Mouse (Mus musculus) ovary, adult 10 weeks (tissue): Measurements from ENCODE around the gene Slc26a5. TPM values are rescaled to one million over a fixed set of nuclear protein-coding genes. Genes with fewer than 3 reads are reported as not detected.

ENCODE experiments used
- polyA plus RNA-seq: library from polyadenylated mRNA; stranded (reverse); fragments of 350-450 nt; fragmentation: Illumina TruSeq; extraction: RNeasy Lipid Tissue Mini Kit (QIAGEN cat#74804); gene quantifications from one replicate; pipeline ENCODE4 v1.2.3, GENCODE M21; 2014

The Slc26a5 gene
- 0.26 TPM for polyA plus RNA-seq

DNA sequence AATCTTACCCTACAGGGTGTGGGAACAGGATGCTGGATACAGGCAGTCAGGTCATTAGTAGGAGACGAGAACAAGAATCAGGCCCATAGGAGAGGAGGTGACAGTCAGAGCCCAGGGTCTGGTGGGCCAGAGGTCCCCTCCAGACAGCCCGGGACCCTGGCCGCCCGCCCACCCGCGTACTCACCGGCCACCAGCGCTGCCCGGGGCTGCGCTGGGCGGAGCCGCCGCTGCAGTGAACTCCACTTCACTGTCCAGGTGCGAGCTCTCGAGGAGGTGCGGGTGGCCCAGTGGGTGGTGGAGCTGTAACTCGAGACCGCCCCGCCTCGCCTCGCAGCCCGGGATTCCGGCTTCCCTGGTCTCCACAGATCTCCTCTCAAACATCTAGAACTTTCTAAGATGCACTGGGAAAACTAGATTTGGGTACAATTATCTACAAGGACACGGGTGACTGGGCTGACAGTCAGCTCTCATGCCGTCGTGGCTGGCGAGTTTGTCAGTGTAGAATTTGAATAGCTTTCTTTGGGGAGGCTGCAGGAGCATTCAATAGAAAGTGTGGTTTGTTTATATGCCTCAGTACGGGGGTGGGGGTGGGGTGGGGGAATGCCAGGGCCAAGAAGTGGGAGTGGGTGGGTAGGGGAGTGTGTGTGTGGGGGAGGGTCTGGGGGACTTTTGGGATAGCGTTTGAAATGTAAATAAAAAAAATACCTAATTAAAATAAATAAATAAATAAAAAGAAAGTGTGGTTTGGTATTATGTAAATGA, at the start of gene Slc26a5:
TSS of gene Slc26a5 (minus strand) at position 259 of the 762 bp plus-strand sequence.

DNA sequence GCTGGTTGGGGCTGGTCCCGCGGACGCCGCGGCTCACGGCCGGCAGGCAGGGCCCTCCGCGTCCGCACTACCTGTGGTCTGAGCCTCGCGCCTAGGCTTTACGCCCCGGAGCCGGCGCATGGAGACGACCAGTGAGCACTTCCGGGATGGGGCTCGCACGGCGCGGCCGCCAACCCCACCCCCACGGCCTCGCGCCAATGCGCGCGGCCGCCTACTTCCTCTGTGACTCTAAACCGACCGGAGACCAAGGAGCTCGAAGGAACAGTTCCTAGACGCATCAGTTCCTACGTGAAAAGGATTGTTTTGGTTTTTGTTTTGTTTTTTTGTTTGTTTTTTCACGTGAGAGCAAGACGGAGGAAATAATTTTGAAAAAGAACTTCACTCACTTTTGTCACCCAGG, 80.4 kb downstream of the Slc26a5 start, which contains the start of the genes Dnajc2 and Psmc2:
TSS of gene Dnajc2 (minus strand) at position 199 of the 400 bp plus-strand sequence.
TSS of gene Psmc2 (plus strand) at position 231 of the 400 bp plus-strand sequence.

Other genes with a start within 250 kb of the Slc26a5 start
- gene Fbxl13, start 220.0 kb downstream of the Slc26a5 start, polyA plus RNA-seq = 3.8 TPM
- gene Armc10, start 219.8 kb downstream of the Slc26a5 start, polyA plus RNA-seq = 112 TPM
- gene Napepld, start 164.2 kb downstream of the Slc26a5 start, polyA plus RNA-seq = 50.7 TPM
- gene Pmpcb, start 128.5 kb downstream of the Slc26a5 start, polyA plus RNA-seq = 523 TPM
- 123 TPM for gene Dnajc2, start 80.4 kb downstream of the Slc26a5 start, polyA plus RNA-seq
- gene Psmc2, start 80.3 kb downstream of the Slc26a5 start, polyA plus RNA-seq = 80.5 TPM